Mouse (Mus musculus): ENCODE results near the gene Syt1.

The Syt1 gene

GRCm38 (mm10) chr10:108596162-108596927 lies 414.4 kb downstream of the Syt1 start:
- TF ChIP-seq GATA4 (IDR thresholded peaks at IDR 0.05; ENCODE audit: insufficient replicate concordance, low read length): no peak

- no peak for TF ChIP-seq GATA4 (IDR thresholded peaks at IDR 0.05; ENCODE audit: insufficient replicate concordance, low read length)
Measured at GRCm38 (mm10) chr10:108589355-108589754, 421.4 kb downstream of the Syt1 start.

GRCm38 (mm10) chr10:108588924-108589323 lies 421.9 kb downstream of the Syt1 start:
- no peak for TF ChIP-seq GATA4 (IDR thresholded peaks at IDR 0.05; ENCODE audit: insufficient replicate concordance, low read length)

GRCm38 (mm10) chr10:108583694-108584093 lies 427.1 kb downstream of the Syt1 start:
- no peak for TF ChIP-seq GATA4 (IDR thresholded peaks at IDR 0.05; ENCODE audit: insufficient replicate concordance, low read length)

GRCm38 (mm10) chr10:108582397-108582730 lies 428.4 kb downstream of the Syt1 start:
- TF ChIP-seq GATA4 (IDR thresholded peaks at IDR 0.05; ENCODE audit: insufficient replicate concordance, low read length): no peak

GRCm38 (mm10) chr10:108581555-108582396 lies 429.0 kb downstream of the Syt1 start:
- no peak for TF ChIP-seq GATA4 (IDR thresholded peaks at IDR 0.05; ENCODE audit: insufficient replicate concordance, low read length)

GRCm38 (mm10) chr10:108580786-108581420 lies 429.9 kb downstream of the Syt1 start:
- no peak for TF ChIP-seq GATA4 (IDR thresholded peaks at IDR 0.05; ENCODE audit: insufficient replicate concordance, low read length)

GRCm38 (mm10) chr10:108579396-108579795 lies 431.4 kb downstream of the Syt1 start:
- TF ChIP-seq GATA4 (IDR thresholded peaks at IDR 0.05; ENCODE audit: insufficient replicate concordance, low read length): no peak

- no peak for TF ChIP-seq GATA4 (IDR thresholded peaks at IDR 0.05; ENCODE audit: insufficient replicate concordance, low read length)
Measured at GRCm38 (mm10) chr10:108577611-108578010, 433.2 kb downstream of the Syt1 start.

- no peak for TF ChIP-seq GATA4 (IDR thresholded peaks at IDR 0.05; ENCODE audit: insufficient replicate concordance, low read length)
Measured at GRCm38 (mm10) chr10:108572764-108573163, 438.0 kb downstream of the Syt1 start.

GRCm38 (mm10) chr10:108571104-108571503 lies 439.7 kb downstream of the Syt1 start:
- TF ChIP-seq GATA4 (IDR thresholded peaks at IDR 0.05; ENCODE audit: insufficient replicate concordance, low read length): no peak

- no peak for TF ChIP-seq GATA4 (IDR thresholded peaks at IDR 0.05; ENCODE audit: insufficient replicate concordance, low read length)
Measured at GRCm38 (mm10) chr10:108569568-108570139, 441.1 kb downstream of the Syt1 start.

GRCm38 (mm10) chr10:108568925-108569324 lies 441.9 kb downstream of the Syt1 start:
- TF ChIP-seq GATA4 (IDR thresholded peaks at IDR 0.05; ENCODE audit: insufficient replicate concordance, low read length): no peak

- no peak for TF ChIP-seq GATA4 (IDR thresholded peaks at IDR 0.05; ENCODE audit: insufficient replicate concordance, low read length)
Measured at GRCm38 (mm10) chr10:108568136-108568535, 442.6 kb downstream of the Syt1 start.

GRCm38 (mm10) chr10:108567456-108567855 lies 443.3 kb downstream of the Syt1 start:
- no peak for TF ChIP-seq GATA4 (IDR thresholded peaks at IDR 0.05; ENCODE audit: insufficient replicate concordance, low read length)

GRCm38 (mm10) chr10:108559607-108559908 lies 451.2 kb downstream of the Syt1 start:
- TF ChIP-seq GATA4 (IDR thresholded peaks at IDR 0.05; ENCODE audit: insufficient replicate concordance, low read length): no peak
